Mouse (Mus musculus) CD4-positive, CD25-positive, alpha-beta regulatory T cell, adult 9 weeks (primary cell): Measurements from ENCODE around the gene Zc3h7b. TPM values are rescaled to one million over a fixed set of nuclear protein-coding genes. Genes with fewer than 3 reads are reported as not detected.

Experiments used
- polyA plus RNA-seq: library from polyadenylated mRNA; unstranded; fragments of 100-300 nt; shearing (Covaris generic); gene quantifications from one replicate; pipeline ENCODE4 v1.2.1, GENCODE M21; 2017

Zc3h7b gene
- 4.7 TPM for polyA plus RNA-seq

GRCm38 (mm10) chr15:81744992-81745600 is at the start of gene Zc3h7b, which contains the start of gene Rangap1:
TSS of gene Zc3h7b (plus strand) at chr15:81745057.
TSS of gene Rangap1 (minus strand) at chr15:81745530.

GRCm38 (mm10) chr15:81697175-81697574 is 47.7 kb upstream of the Zc3h7b start, which contains the start of gene Chadl:
TSS of gene Chadl (minus strand) at chr15:81697287.

GRCm38 (mm10) chr15:81802001-81802890 is 57.4 kb downstream of the Zc3h7b start, which contains the start of gene Tef:
TSS of gene Tef (plus strand) at chr15:81802421.

Other genes starting within 250 kb of the Zc3h7b start
- 32.3 TPM for gene Ep300, start 159.7 kb upstream of the Zc3h7b start, polyA plus RNA-seq
- gene L3mbtl2, start 81.2 kb upstream of the Zc3h7b start, polyA plus RNA-seq, result 36.6 TPM
- gene Chadl, start 47.8 kb upstream of the Zc3h7b start, polyA plus RNA-seq, result 2.0 TPM
- gene Rangap1, start 473 bp downstream of the Zc3h7b start, polyA plus RNA-seq, result 80.3 TPM
- 18.8 TPM for gene Tef, start 57.4 kb downstream of the Zc3h7b start, polyA plus RNA-seq
- gene Tob2, start 113.7 kb downstream of the Zc3h7b start, polyA plus RNA-seq, result 81.1 TPM
- gene Phf5a, start 126.9 kb downstream of the Zc3h7b start, polyA plus RNA-seq, result 108 TPM
- 149 TPM for gene Aco2, start 127.3 kb downstream of the Zc3h7b start, polyA plus RNA-seq
- 51.9 TPM for gene Polr3h, start 181.2 kb downstream of the Zc3h7b start, polyA plus RNA-seq
- not detected for gene Csdc2, start 191.7 kb downstream of the Zc3h7b start, polyA plus RNA-seq
- gene Pmm1, start 215.9 kb downstream of the Zc3h7b start, polyA plus RNA-seq, result 13.2 TPM
- not detected for gene 1700029P11Rik, start 235.5 kb downstream of the Zc3h7b start, polyA plus RNA-seq
- gene Xrcc6, start 242.8 kb downstream of the Zc3h7b start, polyA plus RNA-seq, result 79.4 TPM